Mouse (Mus musculus): ENCODE measurements around the gene Rnf214. TPM values are rescaled to one million over a fixed set of nuclear protein-coding genes. Genes with fewer than 3 reads are reported as not detected.

The Rnf214 gene
- 16.3 and 18.5 TPM in 2 replicates for total RNA-seq (2014; rRNA removed)
- polyA plus RNA-seq (2012; rRNA removed): 11.2 and 12.4 TPM in 2 replicates

DNA sequence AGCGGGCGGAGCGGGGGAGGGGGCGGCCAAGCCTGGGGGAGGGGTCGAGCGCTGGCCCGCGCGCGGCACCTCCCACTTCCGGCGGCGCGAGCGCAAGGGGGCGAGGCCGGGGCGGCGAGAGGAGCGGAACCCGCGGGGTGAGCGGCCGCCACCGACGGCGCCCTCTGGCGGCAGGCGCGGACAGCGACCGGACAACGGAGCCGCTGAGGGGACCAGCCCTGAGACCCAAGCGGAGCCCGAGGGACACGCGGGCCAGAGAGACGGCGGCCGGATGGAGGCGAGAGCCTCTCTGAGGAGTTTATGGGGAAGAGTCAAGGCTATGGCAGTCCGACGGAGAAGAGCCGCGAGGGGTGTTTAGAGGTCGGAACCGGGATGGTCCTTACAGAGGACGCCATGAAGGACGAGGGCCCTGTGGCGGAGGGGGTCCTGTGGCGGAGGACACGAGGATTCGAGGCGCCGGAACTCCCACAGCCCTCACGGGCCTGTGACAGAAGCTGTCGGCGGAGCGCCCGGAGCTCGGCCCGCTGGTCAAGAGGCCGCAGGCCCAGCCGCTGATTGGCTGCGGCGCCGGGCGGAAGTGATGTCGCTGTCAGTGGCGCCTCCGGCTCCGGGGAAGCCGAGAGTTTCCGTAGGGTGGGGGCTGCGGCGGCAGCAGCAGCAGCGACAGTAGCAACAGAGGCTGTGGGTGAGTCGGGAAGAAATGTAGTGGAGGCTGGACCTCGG lies at the start of gene Rnf214, which contains the start of gene Pcsk7:
TSS of gene Rnf214 (minus strand) at position 557 of the 723 bp plus-strand sequence.
TSS of gene Pcsk7 (plus strand) at position 143 of the 723 bp plus-strand sequence.
- under 1% methylated on average over 72 of the region's 80 CpGs for WGBS
- peak within 1 kb of the TSS; percentile 95 for H3K4me3 ChIP-seq (ENCODE audit: insufficient read depth, low read depth, low read length)
- peak within 1 kb of the TSS; percentile 100 for H3K27ac ChIP-seq (replicated peaks; ENCODE audit: insufficient read depth, low read depth, low read length)
- peak; percentile 85 for TF ChIP-seq POLR2A (IDR thresholded peaks at IDR 0.05; ENCODE audit: extremely low read depth, insufficient read depth, low read length)
- peak; percentile 82 for TF ChIP-seq CTCF (IDR thresholded peaks at IDR 0.05; ENCODE audit: low read depth, low read length)
- DNase-seq (ENCODE audit: extremely low read depth, low read depth, low spot score): peak; percentile 73
- H3K79me2 ChIP-seq (ENCODE audit: control insufficient read depth, insufficient read depth, low read length): peaks cover 21% of the 10 kb centered on the region
- no peaks in the 10 kb centered on the region for H3K27me3 ChIP-seq (ENCODE audit: control insufficient read depth, insufficient read depth, low read length)
- H3K4me1 ChIP-seq (ENCODE audit: control insufficient read depth, insufficient read depth, low read length): peaks cover 11% of the 10 kb centered on the region
- H3K9ac ChIP-seq (ENCODE audit: low read depth, low read length): peak within 1 kb of the TSS; percentile 98
- peaks cover 16% of the 10 kb centered on the region for H3K36me3 ChIP-seq (ENCODE audit: control insufficient read depth, insufficient read depth, low read length)

DNA sequence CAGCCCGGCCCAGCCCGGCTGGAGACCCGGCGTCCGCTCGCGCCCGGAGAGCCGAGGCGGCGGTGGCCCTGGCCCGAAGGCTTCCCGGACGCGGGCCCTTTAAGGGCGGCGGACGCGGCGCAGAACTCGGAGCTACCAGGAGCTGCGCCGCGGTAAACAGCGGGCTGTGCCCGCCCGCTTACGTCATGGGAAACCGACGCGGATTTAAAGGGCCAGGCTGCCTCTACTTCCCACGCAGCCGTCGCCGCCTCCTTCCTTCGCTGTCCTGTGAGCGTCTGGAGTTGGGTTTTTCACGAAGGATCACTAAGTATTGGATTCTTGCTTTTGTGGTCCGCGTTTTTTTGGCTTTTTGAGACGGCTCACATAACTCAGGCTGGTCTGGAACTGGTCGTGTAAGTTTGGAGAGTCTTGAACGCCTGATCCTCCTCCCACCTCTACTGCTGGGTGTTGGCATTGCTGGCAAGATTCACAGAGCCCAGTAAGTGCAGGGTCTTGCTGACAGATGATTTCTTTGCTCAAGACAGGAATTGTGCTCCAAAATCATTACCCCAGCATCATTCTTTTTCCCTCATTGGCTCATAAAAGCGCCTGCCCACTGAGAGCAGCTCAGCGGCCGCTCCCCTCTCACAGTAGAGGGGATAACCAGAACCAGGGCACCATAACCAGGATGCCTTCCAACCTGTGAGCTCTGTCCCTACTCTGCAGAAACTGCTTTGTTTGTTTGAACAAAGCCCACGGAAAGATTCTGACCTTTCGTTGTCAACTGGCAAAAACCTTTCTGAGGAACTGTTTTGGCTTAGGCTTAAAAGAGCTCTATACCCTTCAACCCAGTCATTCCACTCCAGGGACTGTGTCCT lies 48.6 kb upstream of the Rnf214 start, which contains the start of gene Sidt2:
TSS of gene Sidt2 (minus strand) at position 152 of the 857 bp plus-strand sequence.
- H3K4me1 ChIP-seq (ENCODE audit: control insufficient read depth, insufficient read depth, low read length): peaks cover 24% of the 10 kb centered on the region
- H3K4me3 ChIP-seq (ENCODE audit: insufficient read depth, low read depth, low read length): peak within 1 kb of the TSS; percentile 94
- peak; percentile 75 for DNase-seq (ENCODE audit: extremely low read depth, low read depth, low spot score)
- 1% methylated on average over 48 of the region's 48 CpGs for WGBS
- peak within 1 kb of the TSS; percentile 98 for H3K9ac ChIP-seq (ENCODE audit: low read depth, low read length)
- peaks cover 18% of the 10 kb centered on the region for H3K36me3 ChIP-seq (ENCODE audit: control insufficient read depth, insufficient read depth, low read length)
- H3K27me3 ChIP-seq (ENCODE audit: control insufficient read depth, insufficient read depth, low read length): no peaks in the 10 kb centered on the region
- H3K79me2 ChIP-seq (ENCODE audit: control insufficient read depth, insufficient read depth, low read length): peaks cover 22% of the 10 kb centered on the region; the same call in 1 of the 2 replicates
- TF ChIP-seq CTCF (IDR thresholded peaks at IDR 0.05; ENCODE audit: low read depth, low read length) (no peak), POLR2A (IDR thresholded peaks at IDR 0.05; ENCODE audit: extremely low read depth, insufficient read depth, low read length) (peak; percentile 71)
- H3K27ac ChIP-seq (replicated peaks; ENCODE audit: insufficient read depth, low read depth, low read length): peak within 1 kb of the TSS; percentile 97

DNA sequence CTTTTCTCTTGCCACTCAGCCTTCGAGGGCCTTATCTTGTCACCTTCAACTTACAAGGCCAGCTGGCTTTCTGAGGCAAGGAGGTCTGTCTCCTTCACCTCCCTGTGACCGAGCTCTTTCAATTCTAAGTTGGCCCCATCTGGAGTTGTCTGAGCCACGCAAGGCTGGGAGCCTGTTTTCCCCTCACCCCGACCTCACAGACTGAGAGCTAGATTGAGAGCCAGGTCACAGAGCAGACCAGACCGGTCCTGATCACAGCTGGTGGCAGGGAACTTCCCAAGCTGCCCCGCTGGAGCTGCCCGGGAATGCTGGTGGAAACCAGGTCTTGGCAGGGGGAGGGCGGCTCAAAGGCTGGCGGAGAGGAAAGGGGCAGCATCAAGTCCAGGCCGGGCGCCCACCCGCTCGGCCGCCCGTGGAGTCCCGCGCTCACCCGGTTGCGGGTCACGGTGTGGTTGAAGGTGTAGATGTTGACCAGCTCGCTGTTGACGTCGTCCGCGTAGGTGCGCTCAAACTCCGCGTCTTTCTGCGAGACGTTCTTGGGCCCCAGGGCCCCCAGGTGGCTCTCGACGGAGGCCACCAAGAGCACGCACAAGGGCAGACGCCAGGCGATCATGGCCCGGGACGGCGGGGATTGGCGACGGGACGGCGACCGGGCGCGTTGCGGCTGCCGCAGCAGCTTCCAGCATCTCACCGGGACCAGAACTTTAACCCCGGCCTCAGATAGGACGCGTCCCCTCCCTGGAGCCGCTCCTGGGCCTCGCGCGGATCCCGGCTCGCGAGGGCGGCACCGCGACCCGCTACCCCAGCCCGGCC lies 47.8 kb upstream of the Rnf214 start:
- peak overlapping the region; percentile 97 for H3K27ac ChIP-seq (replicated peaks; ENCODE audit: insufficient read depth, low read depth, low read length)

DNA sequence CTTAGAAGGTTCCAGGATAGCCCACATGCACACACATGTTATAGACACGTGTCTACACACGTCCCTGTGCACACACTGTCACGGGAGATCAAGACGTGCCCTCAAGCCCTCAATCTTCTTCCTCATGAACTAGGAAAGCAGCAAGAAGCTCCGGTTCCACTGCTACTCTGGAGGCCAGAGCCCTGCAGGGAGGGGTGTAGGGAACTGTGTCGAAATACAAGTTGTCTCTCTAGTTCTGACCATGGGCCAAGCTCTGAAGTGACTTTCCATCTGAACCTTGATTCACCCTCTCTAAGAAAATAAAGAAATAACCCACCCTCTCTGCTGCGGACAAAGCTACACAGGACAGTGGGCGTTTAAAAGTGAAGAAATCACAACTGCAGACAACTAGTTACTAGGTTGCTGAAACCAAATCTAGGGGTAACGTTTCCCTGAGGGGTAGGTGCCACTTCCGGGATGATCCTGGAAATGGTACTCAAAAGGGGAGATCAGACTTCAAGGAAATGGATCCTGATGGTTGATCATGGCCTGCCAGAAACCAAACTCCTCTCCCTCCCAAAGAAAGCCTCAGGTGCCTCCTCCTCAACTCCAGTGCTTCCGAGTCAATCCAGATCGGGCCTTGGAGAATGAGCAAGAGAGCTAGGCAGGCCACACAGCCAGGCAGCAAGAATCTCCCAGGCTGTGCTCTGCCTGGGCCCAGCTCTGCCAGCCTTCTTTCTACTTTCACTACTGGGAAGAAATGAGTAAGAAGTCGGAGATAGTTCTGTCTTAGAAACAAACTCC lies 47.0 kb upstream of the Rnf214 start:
- no peak for TF ChIP-seq CTCF (IDR thresholded peaks at IDR 0.05; ENCODE audit: low read depth, low read length)
- TF ChIP-seq POLR2A (IDR thresholded peaks at IDR 0.05; ENCODE audit: extremely low read depth, insufficient read depth, low read length): no peak
- peak; percentile 78 for DNase-seq (ENCODE audit: extremely low read depth, low read depth, low spot score)
- 15% methylated on average over 13 of the region's 13 CpGs for WGBS
- peak overlapping the region; percentile 94 for H3K4me3 ChIP-seq (ENCODE audit: insufficient read depth, low read depth, low read length)
- H3K36me3 ChIP-seq (ENCODE audit: control insufficient read depth, insufficient read depth, low read length): peaks cover 33% of the 10 kb centered on the region
- peaks cover 22% of the 10 kb centered on the region; the same call in 1 of the 2 replicates for H3K79me2 ChIP-seq (ENCODE audit: control insufficient read depth, insufficient read depth, low read length)
- H3K27ac ChIP-seq (replicated peaks; ENCODE audit: insufficient read depth, low read depth, low read length): peak overlapping the region; percentile 97
- peaks cover 18% of the 10 kb centered on the region for H3K4me1 ChIP-seq (ENCODE audit: control insufficient read depth, insufficient read depth, low read length)
- no peaks in the 10 kb centered on the region for H3K27me3 ChIP-seq (ENCODE audit: control insufficient read depth, insufficient read depth, low read length)
- H3K9ac ChIP-seq (ENCODE audit: low read depth, low read length): peak overlapping the region; percentile 98

More for the DNA sequence above, 47.8 kb upstream of the Rnf214 start:
- Histone ChIP-seq H3K4me3 (ENCODE audit: insufficient read depth, low read depth, low read length) (peak overlapping the region; percentile 94), H3K79me2 (ENCODE audit: control insufficient read depth, insufficient read depth, low read length) (peaks cover 22% of the 10 kb centered on the region; the same call in 1 of the 2 replicates), H3K9ac (ENCODE audit: low read depth, low read length) (peak overlapping the region; percentile 98), H3K27me3 (ENCODE audit: control insufficient read depth, insufficient read depth, low read length) (no peaks in the 10 kb centered on the region), H3K4me1 (ENCODE audit: control insufficient read depth, insufficient read depth, low read length) (peaks cover 24% of the 10 kb centered on the region), H3K36me3 (ENCODE audit: control insufficient read depth, insufficient read depth, low read length) (peaks cover 27% of the 10 kb centered on the region)
- no peak for TF ChIP-seq CTCF (IDR thresholded peaks at IDR 0.05; ENCODE audit: low read depth, low read length)
- no peak for TF ChIP-seq POLR2A (IDR thresholded peaks at IDR 0.05; ENCODE audit: extremely low read depth, insufficient read depth, low read length)
- DNase-seq (ENCODE audit: extremely low read depth, low read depth, low spot score): peak; percentile 52
- under 1% methylated on average over 63 of the region's 63 CpGs for WGBS

Data from liver, adult 2 months (tissue).